Mouse (Mus musculus) heart, postnatal 0 days (tissue): ENCODE data around the gene Dhx16.

ENCODE experiments used
- CTCF ChIP-seq: IDR thresholded peaks from 2 replicates; pipeline ENCODE4 v1.5.1; 2016; ENCODE audit warnings: antibody characterized with exemption, control low read depth, low read depth
- EP300 ChIP-seq: IDR thresholded peaks from 2 replicates; pipeline ENCODE4 v1.6.1; 2016; ENCODE audit warnings: antibody characterized with exemption, low read depth

DNA sequence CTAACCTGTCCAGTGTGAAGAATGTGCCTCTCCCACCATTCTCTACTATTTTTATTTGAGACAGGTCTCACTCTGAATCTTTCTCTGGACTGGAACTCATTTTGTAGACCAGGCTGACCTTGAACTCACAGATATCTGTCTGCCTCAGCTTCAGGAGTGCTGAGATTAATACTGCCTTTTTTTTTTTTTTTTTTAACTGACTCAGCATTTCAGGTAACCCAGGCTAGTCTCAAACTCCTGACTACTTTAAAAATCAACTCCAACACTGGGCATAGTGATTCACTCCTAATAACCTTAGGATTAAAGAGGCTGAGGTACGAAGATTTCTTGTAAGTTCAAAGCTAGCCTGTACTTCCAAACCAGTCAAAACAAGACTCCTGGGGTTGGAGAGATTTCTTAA lies 26.0 kb downstream of the Dhx16 start:
- TF ChIP-seq CTCF (no peak), EP300 (no peak)
